Mouse (Mus musculus): ENCODE data around the gene Clcnkb. TPM values are rescaled to one million over a fixed set of nuclear protein-coding genes. Genes with fewer than 3 reads are reported as not detected.

Gene Clcnkb
- polyA plus RNA-seq, 1 experiment from 2014 or later: not detected

DNA sequence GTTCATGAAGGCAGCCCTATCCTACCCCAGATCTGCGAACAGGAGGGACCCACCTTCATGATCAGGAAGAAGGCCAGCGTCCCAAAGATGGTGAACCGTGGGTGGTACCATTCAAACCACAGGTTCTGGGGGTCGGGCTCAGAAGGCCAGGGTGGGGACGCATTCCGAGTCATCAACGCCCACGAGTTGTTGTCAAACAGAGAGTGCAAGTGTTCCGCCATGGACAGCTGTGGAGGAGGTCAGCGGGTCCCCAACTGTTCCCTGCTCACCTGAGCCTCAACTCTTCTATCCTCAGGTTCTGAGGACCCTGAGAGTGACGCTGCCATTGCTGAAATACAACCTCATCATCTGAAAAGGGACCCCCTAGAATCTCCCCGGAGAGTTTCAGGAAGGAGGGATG is 24.5 kb downstream of the Clcnkb start:
- H3K9me3 ChIP-seq: no peaks in the 10 kb centered on the region
- H3K9ac ChIP-seq: no peak overlapping the region
- no peak overlapping the region for H3K4me2 ChIP-seq (replicated peaks)
- H3K36me3 ChIP-seq: no peaks in the 10 kb centered on the region
- no peak for ATAC-seq
- H3K27me3 ChIP-seq (replicated peaks): no peaks in the 10 kb centered on the region
- H3K4me3 ChIP-seq (replicated peaks): no peak overlapping the region
- H3K27ac ChIP-seq: no peak overlapping the region
- no peaks in the 10 kb centered on the region; the same call in 1 of the 2 replicates for H3K4me1 ChIP-seq (replicated peaks)
- 78% methylated on average over 12 of the region's 12 CpGs for WGBS

GRCm38 (mm10) chr4:141389366-141390150 is 26.3 kb downstream of the Clcnkb start:
- no peaks in the 10 kb centered on the region for H3K4me1 ChIP-seq (replicated peaks)
- ATAC-seq: no peak
- H3K4me3 ChIP-seq (replicated peaks): no peak overlapping the region
- H3K36me3 ChIP-seq: no peaks in the 10 kb centered on the region
- H3K9me3 ChIP-seq: no peaks in the 10 kb centered on the region
- H3K27ac ChIP-seq: no peak overlapping the region
- no peak overlapping the region for H3K9ac ChIP-seq
- WGBS: 69% methylated on average over 18 of the region's 18 CpGs
- H3K4me2 ChIP-seq (replicated peaks): no peak overlapping the region
- H3K27me3 ChIP-seq (replicated peaks): peaks cover 2% of the 10 kb centered on the region; the same call in 1 of the 2 replicates

- Histone ChIP-seq H3K4me2 (replicated peaks) (no peak overlapping the region), H3K9me3 (no peaks in the 10 kb centered on the region), H3K36me3 (no peaks in the 10 kb centered on the region), H3K4me1 (replicated peaks) (no peaks in the 10 kb centered on the region; the same call in 1 of the 2 replicates), H3K9ac (no peak overlapping the region), H3K27ac (no peak overlapping the region), H3K4me3 (replicated peaks) (no peak overlapping the region), H3K27me3 (replicated peaks) (peaks cover 17% of the 10 kb centered on the region)
- 64% methylated on average over 5 of the region's 5 CpGs for WGBS
- no peak for ATAC-seq
Measured at GRCm38 (mm10) chr4:141387933-141388332, 27.9 kb downstream of the Clcnkb start.

- Histone ChIP-seq H3K4me1 (replicated peaks) (peaks cover 6% of the 10 kb centered on the region), H3K4me3 (replicated peaks) (no peak overlapping the region), H3K9ac (no peak overlapping the region), H3K27me3 (replicated peaks) (peaks cover 24% of the 10 kb centered on the region), H3K36me3 (no peaks in the 10 kb centered on the region), H3K27ac (no peak overlapping the region), H3K9me3 (no peaks in the 10 kb centered on the region), H3K4me2 (replicated peaks) (no peak overlapping the region)
- 17% methylated on average over 5 of the region's 5 CpGs for WGBS
- ATAC-seq: peak; percentile 36; the same call in 1 of the 2 replicates
Measured at GRCm38 (mm10) chr4:141387093-141387784, 28.6 kb downstream of the Clcnkb start.

- 74% methylated on average over 7 of the region's 7 CpGs for WGBS
- Histone ChIP-seq H3K27me3 (replicated peaks) (peaks cover 26% of the 10 kb centered on the region), H3K27ac (no peak overlapping the region), H3K9ac (no peak overlapping the region), H3K4me1 (replicated peaks) (peaks cover 9% of the 10 kb centered on the region), H3K36me3 (no peaks in the 10 kb centered on the region), H3K9me3 (no peaks in the 10 kb centered on the region), H3K4me2 (replicated peaks) (no peak overlapping the region), H3K4me3 (replicated peaks) (no peak overlapping the region)
- ATAC-seq: no peak
Measured at GRCm38 (mm10) chr4:141386150-141386549, 29.7 kb downstream of the Clcnkb start.

- Histone ChIP-seq H3K4me3 (replicated peaks) (no peak overlapping the region), H3K27me3 (replicated peaks) (peaks cover 26% of the 10 kb centered on the region), H3K36me3 (no peaks in the 10 kb centered on the region), H3K9me3 (no peaks in the 10 kb centered on the region), H3K9ac (no peak overlapping the region), H3K4me1 (replicated peaks) (peaks cover 9% of the 10 kb centered on the region), H3K4me2 (replicated peaks) (no peak overlapping the region), H3K27ac (no peak overlapping the region)
- peak; percentile 31; the same call in 1 of the 2 replicates for ATAC-seq
- WGBS: under 1% methylated on average over 7 of the region's 7 CpGs
Measured at GRCm38 (mm10) chr4:141385275-141385674, 30.5 kb downstream of the Clcnkb start.

DNA sequence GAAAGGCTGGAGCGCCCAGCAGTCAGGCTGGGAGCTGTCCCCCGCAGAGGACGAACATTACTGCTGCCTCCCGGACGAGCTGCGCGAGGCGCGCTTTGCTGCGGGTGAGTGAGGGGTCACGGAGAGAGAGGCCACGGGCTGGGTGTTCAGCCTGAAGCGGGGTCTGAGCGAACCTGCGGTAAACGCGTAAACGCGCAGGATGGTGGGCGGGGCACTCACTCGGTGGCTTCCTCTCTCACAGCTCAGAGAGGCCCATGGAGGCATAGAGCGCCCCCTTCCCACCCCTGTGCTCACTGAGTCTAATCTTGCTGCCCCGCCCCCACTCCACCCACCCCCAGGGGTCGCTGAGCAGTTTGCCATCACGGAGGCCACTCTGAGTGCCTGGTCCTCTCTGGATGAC is 33.4 kb downstream of the Clcnkb start:
- no peaks in the 10 kb centered on the region for H3K36me3 ChIP-seq
- WGBS: 2% methylated on average over 25 of the region's 25 CpGs
- peak overlapping the region; percentile 33 for H3K4me3 ChIP-seq (replicated peaks)
- H3K27ac ChIP-seq: no peak overlapping the region
- H3K4me2 ChIP-seq (replicated peaks): peak overlapping the region; percentile 85
- peaks cover 9% of the 10 kb centered on the region for H3K4me1 ChIP-seq (replicated peaks)
- peak overlapping the region; percentile 44 for H3K9ac ChIP-seq
- peaks cover 26% of the 10 kb centered on the region for H3K27me3 ChIP-seq (replicated peaks)
- ATAC-seq: peak; percentile 26; the same call in 1 of the 2 replicates
- no peaks in the 10 kb centered on the region for H3K9me3 ChIP-seq

- 72% methylated on average over 8 of the region's 8 CpGs for WGBS
- H3K9me3 ChIP-seq: no peaks in the 10 kb centered on the region
- no peak for ATAC-seq
- H3K27ac ChIP-seq: no peak overlapping the region
- H3K9ac ChIP-seq: no peak overlapping the region
- no peak overlapping the region for H3K4me3 ChIP-seq (replicated peaks)
- H3K27me3 ChIP-seq (replicated peaks): peaks cover 26% of the 10 kb centered on the region
- H3K36me3 ChIP-seq: no peaks in the 10 kb centered on the region
- H3K4me2 ChIP-seq (replicated peaks): no peak overlapping the region
- H3K4me1 ChIP-seq (replicated peaks): peaks cover 9% of the 10 kb centered on the region
Measured at GRCm38 (mm10) chr4:141379674-141380073, 36.1 kb downstream of the Clcnkb start.

DNA sequence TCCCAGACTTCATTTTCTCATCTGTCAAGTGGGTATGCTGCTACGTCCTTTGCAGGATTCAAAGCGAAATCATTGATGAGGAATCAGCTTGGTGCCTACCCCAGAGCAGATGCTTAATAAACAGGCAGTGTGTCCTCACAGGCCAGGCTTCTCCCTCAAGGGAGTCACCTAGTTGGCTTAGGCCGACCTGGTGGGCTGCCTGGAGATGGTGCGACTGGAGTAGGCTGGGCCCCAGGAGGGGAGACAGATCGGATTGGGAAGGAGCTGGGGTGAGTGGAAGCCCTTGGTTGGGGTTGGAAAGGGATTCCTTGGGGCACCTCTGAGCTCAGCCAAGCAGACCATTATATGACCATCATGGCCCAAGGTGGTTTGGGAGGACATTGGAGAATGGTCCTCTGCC is 43.4 kb downstream of the Clcnkb start:
- Histone ChIP-seq H3K9ac (no peak overlapping the region), H3K4me2 (replicated peaks) (no peak overlapping the region), H3K36me3 (no peaks in the 10 kb centered on the region), H3K4me1 (replicated peaks) (0 out of 2 replicates have a peak, but pooled peaks cover 4% of the 10 kb centered on the region), H3K4me3 (replicated peaks) (no peak overlapping the region), H3K27me3 (replicated peaks) (peaks cover 9% of the 10 kb centered on the region), H3K27ac (no peak overlapping the region), H3K9me3 (no peaks in the 10 kb centered on the region)
- WGBS: 91% methylated on average over 5 of the region's 5 CpGs
- no peak for ATAC-seq

GRCm38 (mm10) chr4:141367997-141368791 is 47.6 kb downstream of the Clcnkb start, which contains the start of gene Fam131c:
TSS of gene Fam131c (plus strand) at chr4:141368220.
- ATAC-seq: peak; percentile 68
- peak within 1 kb of the TSS; percentile 55 for H3K4me3 ChIP-seq (replicated peaks)
- H3K4me2 ChIP-seq (replicated peaks): peak within 1 kb of the TSS; percentile 99
- 0 out of 2 replicates have a peak, but pooled peaks cover 4% of the 10 kb centered on the region for H3K4me1 ChIP-seq (replicated peaks)
- peaks cover 28% of the 10 kb centered on the region for H3K27me3 ChIP-seq (replicated peaks)
- WGBS: under 1% methylated on average over 55 of the region's 71 CpGs
- H3K9ac ChIP-seq: peak within 1 kb of the TSS; percentile 63
- no peak within 1 kb of the TSS for H3K27ac ChIP-seq
- no peaks in the 10 kb centered on the region for H3K9me3 ChIP-seq
- no peaks in the 10 kb centered on the region for H3K36me3 ChIP-seq

DNA sequence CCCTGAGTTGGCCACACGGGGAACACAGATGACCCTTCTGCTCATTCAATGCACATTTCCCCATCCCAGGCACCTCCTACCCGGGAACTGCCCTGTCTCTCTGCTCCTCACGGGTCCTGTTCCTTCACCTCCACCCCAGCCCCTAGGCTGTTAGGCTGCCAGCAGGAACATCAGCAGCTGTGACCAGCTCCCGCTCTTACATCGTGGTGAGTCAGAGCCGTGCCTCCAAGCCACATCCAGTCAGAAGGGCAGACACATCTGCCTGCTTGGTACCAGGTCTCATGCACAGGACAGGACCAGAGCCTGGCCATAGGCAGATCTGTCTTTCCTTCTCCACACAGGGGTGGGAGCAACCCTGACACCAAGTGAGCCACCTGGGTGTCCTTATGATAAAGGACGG is 49.9 kb downstream of the Clcnkb start:
- Histone ChIP-seq H3K9ac (no peak overlapping the region), H3K9me3 (no peaks in the 10 kb centered on the region), H3K4me3 (replicated peaks) (no peak overlapping the region), H3K4me1 (replicated peaks) (peaks cover 9% of the 10 kb centered on the region; the same call in 1 of the 2 replicates), H3K36me3 (no peaks in the 10 kb centered on the region), H3K4me2 (replicated peaks) (no peak overlapping the region), H3K27ac (no peak overlapping the region), H3K27me3 (replicated peaks) (peaks cover 28% of the 10 kb centered on the region)
- WGBS: 64% methylated on average over 7 of the region's 7 CpGs
- no peak for ATAC-seq

DNA sequence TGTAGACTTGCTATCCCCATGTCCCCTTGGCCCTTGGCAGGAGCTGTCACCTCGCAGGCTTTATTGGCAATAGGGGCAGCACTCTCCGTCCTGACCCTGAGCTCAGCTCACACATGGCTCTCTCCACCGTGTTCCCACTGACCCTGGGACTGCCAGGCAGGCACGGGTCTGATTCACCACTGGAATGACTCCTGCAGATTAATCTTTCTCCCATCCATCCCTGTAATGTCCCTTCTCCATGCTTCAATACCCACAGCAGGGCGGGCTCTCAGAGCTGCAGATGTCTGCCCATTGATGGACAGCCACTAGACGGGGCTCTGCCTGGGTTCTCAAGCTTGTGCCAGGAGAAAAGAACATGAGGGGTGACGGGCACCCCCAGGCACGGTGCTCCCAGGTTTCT is 50.7 kb downstream of the Clcnkb start:
- no peak overlapping the region for H3K27ac ChIP-seq
- H3K4me2 ChIP-seq (replicated peaks): no peak overlapping the region
- H3K36me3 ChIP-seq: no peaks in the 10 kb centered on the region
- no peaks in the 10 kb centered on the region for H3K9me3 ChIP-seq
- no peak overlapping the region for H3K4me3 ChIP-seq (replicated peaks)
- H3K4me1 ChIP-seq (replicated peaks): peaks cover 12% of the 10 kb centered on the region
- no peak for ATAC-seq
- no peak overlapping the region for H3K9ac ChIP-seq
- WGBS: 64% methylated on average over 8 of the region's 8 CpGs
- peaks cover 28% of the 10 kb centered on the region for H3K27me3 ChIP-seq (replicated peaks)
